Mouse (Mus musculus) stomach, embryonic 14.5 days (tissue): Measurements from ENCODE around the gene Ttpal. TPM values are rescaled to one million over a fixed set of nuclear protein-coding genes. Genes with fewer than 3 reads are reported as not detected.

ENCODE experiments used
- ATAC-seq: fragments of 200-750 bp; cut with Nextera tagmentation; 2 replicates; pipeline ENCODE4 v1.8.0; 2017; ENCODE audit warnings: low read depth, moderate TSS enrichment; ENCODE audit not compliant: insufficient number of reproducible peaks, insufficient read depth, low FRiP score
- H3K27ac ChIP-seq: fragments of 300-500 bp; sonication (generic); 2 replicates; pipeline ENCODE4 v1.5.1; 2014; ENCODE audit warnings: mild to moderate bottlenecking, low read length, moderate library complexity, mixed read lengths
- H3K27me3 ChIP-seq: fragments of 300-500 bp; sonication (generic); 2 replicates; pipeline ENCODE4 v1.6.1; 2014; ENCODE audit warnings: low read length, control low read depth, mixed read lengths; ENCODE audit not compliant: control insufficient read depth, insufficient read depth
- H3K36me3 ChIP-seq: fragments of 300-500 bp; sonication (generic); 2 replicates; pipeline ENCODE4 v1.6.1; 2014; ENCODE audit warnings: mild to moderate bottlenecking, control low read depth, low read length, moderate library complexity, mixed read lengths; ENCODE audit not compliant: control insufficient read depth, insufficient read depth
- H3K4me1 ChIP-seq: fragments of 300-500 bp; sonication (generic); 2 replicates; pipeline ENCODE4 v1.6.1; 2014; ENCODE audit warnings: low read length, control low read depth, mixed read lengths; ENCODE audit not compliant: control insufficient read depth, insufficient read depth
- H3K4me2 ChIP-seq: fragments of 300-500 bp; sonication (generic); replicated peaks from 2 replicates; pipeline ENCODE4 v1.6.1; 2014; ENCODE audit warnings: low read depth, low read length, control low read depth
- H3K4me3 ChIP-seq: fragments of 300-500 bp; sonication (generic); 2 replicates; pipeline ENCODE4 v1.5.1; 2014; ENCODE audit warnings: low read depth, low read length, control low read depth
- H3K9ac ChIP-seq: fragments of 300-500 bp; sonication (generic); replicated peaks from 2 replicates; pipeline ENCODE4 v1.6.1; 2014; ENCODE audit warnings: low read depth, mild to moderate bottlenecking, control low read depth, low read length, moderate library complexity, mixed read lengths
- H3K9me3 ChIP-seq: fragments of 300-500 bp; sonication (generic); 2 replicates; pipeline ENCODE4 v1.6.1; 2016; ENCODE audit warnings: low read depth, low read length, control low read depth; ENCODE audit not compliant: control insufficient read depth
- WGBS: fragments of 180-500 bp; shearing (Covaris S2); extraction: QIAGEN DNeasy Blood & Tissue Kit; methylation state at CpG from one replicate; pipeline ENCODE4 v1.1.7; 2014; 5-methylcytosine and 5-hydroxymethylcytosine counted together
- polyA plus RNA-seq: library from polyadenylated mRNA; unstranded; fragments of >200 nt; fragmentation: Nextera tagmentation; extraction: Ambion mirVana; gene quantifications from 2 replicates; pipeline ENCODE4 v1.2.1, GENCODE M21; 2014

Gene Ttpal
- 37.3 and 39.6 TPM in 2 replicates for polyA plus RNA-seq

DNA sequence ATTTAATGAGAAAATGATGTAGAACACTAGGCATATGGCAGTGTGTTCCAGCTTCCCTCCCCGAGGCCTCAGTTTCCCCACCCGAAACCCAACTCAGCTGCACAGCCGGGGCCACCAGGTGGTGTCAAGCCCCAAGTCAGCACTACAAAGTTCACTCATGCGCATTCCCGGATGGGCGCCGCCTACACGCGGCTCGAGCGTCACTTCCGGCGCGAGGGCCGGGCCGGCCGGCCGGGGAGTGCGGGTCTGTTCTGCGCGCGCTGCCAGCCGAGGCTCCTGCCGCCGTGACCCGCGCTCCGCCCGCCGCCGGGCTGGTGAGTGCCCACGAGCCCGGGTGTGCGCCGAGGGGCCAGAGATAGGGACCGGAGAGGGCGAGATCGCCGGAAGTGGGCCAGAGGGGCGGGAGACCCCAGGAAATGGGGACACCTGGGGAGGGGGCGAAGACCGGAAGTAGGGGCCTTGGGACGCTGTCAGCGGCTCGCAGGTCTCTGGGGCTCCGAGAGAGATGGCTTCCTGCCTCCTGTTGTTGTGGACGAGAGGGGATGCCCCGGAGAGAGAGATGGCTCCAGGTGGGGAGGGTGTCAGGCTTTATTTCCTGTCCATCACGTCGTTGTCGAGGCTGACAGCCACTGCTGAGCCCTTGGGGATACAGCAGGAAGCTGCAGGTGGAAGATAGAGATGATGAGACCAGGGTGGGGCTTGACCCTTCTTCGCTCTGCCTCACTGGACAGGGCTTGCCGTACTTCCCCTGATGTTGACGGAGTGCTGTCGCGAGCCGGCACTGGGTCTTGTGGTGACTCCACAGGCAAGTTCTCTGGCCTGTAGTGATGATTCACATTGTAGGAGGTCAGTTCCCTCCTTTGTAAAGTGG is at the start of gene Ttpal:
TSS of gene Ttpal (plus strand) at position 214 of the 871 bp plus-strand sequence.
- H3K4me2 ChIP-seq: peak within 1 kb of the TSS; percentile 93
- H3K36me3 ChIP-seq: no peaks in the 10 kb centered on the region; the same call in 1 of the 2 replicates
- H3K27me3 ChIP-seq: no peaks in the 10 kb centered on the region
- peak; percentile 93 for ATAC-seq
- 1% methylated on average over 44 of the region's 57 CpGs for WGBS
- peak within 1 kb of the TSS; percentile 86 for H3K27ac ChIP-seq
- H3K4me1 ChIP-seq: peaks cover 9% of the 10 kb centered on the region
- H3K4me3 ChIP-seq: peak within 1 kb of the TSS; percentile 91
- H3K9ac ChIP-seq: peak within 1 kb of the TSS; percentile 82
- no peaks in the 10 kb centered on the region for H3K9me3 ChIP-seq

DNA sequence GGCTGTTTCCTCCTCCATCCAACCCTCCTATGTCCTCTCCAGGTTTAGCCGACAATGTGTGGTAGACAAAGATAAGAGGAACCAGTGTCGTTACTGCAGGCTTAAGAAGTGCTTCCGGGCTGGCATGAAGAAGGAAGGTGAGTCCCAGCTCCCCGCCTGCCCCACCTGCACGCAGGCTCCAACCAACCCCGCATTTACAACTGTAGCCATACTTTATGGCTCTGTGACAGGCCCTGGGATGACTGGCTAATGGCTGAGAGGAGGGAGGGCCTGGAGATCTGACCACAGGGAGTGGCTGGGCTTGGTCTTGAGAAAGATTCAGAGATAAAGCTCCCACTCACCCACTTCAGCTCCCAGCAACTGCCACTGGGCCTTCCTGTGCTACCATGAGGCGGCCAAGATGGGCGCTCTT is 49.6 kb upstream of the Ttpal start:
- H3K36me3 ChIP-seq: no peaks in the 10 kb centered on the region
- H3K27ac ChIP-seq: no peak overlapping the region
- no peaks in the 10 kb centered on the region for H3K4me1 ChIP-seq
- no peak overlapping the region for H3K4me3 ChIP-seq
- H3K27me3 ChIP-seq: no peaks in the 10 kb centered on the region
- H3K9ac ChIP-seq: no peak overlapping the region
- H3K4me2 ChIP-seq: no peak overlapping the region
- WGBS: 52% methylated on average over 8 of the region's 8 CpGs
- no peaks in the 10 kb centered on the region for H3K9me3 ChIP-seq
- ATAC-seq: peak; percentile 53; the same call in 1 of the 2 replicates

DNA sequence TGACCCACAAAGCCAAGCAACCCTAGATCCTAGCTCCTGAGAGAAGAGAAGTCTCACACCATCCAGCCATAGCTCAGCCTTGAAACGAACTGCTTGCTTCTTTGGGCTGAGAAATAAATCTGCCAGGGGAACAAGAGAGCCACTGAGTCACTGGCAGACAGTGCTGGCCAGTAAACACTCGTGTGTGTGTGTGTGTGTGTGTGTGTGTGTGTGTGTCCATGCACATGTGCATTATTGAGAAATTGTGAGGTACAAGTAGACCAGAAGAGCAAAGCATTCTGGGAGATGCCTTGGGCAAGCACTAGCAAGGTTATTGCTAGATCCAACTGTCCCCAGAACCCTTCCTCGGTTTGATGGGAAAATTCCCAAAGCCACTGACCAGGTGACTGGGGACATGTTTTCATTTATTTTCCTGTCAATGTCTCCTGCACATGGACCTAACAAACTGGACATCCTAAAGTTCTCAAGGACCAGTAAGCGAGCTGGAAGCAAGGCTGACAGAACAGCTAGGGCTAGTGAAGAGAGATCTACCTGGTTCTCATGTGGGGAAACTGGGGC is 47.6 kb upstream of the Ttpal start:
- no peak for ATAC-seq
- whole genome bisulfite sequencing: 72% methylated on average over 4 of the region's 4 CpGs

DNA sequence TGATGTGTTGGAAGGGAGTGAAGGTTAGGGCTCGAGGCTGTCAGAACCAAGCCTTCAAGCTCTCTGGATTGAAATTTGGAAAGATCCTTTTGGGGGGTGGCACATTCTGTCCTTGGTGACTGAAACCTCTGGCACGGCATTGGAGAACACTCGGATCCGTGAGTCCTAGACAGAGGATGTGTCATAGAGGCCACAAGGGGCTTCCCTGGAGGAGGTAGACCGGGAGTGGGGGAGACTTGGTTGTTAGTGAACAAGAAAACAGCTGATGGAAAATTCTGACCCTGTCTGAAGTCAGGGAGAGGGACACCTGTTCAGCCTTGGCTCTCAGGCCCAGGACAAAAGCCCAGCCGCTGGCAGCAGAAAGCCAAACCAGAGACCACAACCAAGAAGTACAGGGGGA is 47.1 kb upstream of the Ttpal start:
- H3K27ac ChIP-seq: no peak overlapping the region

More for the DNA sequence above, 47.6 kb upstream of the Ttpal start:
- no peak overlapping the region for H3K27ac ChIP-seq
- no peak overlapping the region for H3K4me3 ChIP-seq
- H3K36me3 ChIP-seq: no peaks in the 10 kb centered on the region
- no peaks in the 10 kb centered on the region for H3K27me3 ChIP-seq
- H3K4me1 ChIP-seq: no peaks in the 10 kb centered on the region
- H3K4me2 ChIP-seq: no peak overlapping the region
- no peak overlapping the region for H3K9ac ChIP-seq
- H3K9me3 ChIP-seq: no peaks in the 10 kb centered on the region

DNA sequence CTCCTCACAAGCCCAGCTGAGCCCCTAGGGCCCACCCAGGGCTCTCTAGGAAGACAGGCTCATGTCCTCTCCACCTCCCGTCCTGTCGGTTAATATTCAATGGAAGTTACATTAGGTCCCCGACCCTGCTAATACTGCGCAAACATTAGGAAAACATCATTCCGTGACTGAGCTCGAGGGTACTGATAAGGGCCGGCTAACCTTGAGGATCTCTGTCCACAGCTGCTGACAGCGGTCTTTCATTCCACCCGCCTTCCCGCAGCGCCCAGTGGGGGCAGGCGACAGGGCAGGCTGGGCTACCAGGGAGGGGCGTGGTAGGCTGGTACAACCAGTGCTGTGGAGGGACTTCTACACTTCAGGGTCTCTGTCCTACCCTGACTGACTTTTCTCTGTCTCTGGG is 46.7 kb upstream of the Ttpal start:
- Histone ChIP-seq H3K27ac (no peak overlapping the region), H3K4me2 (no peak overlapping the region), H3K4me1 (no peaks in the 10 kb centered on the region), H3K9me3 (no peaks in the 10 kb centered on the region), H3K36me3 (no peaks in the 10 kb centered on the region), H3K4me3 (no peak overlapping the region), H3K9ac (no peak overlapping the region), H3K27me3 (no peaks in the 10 kb centered on the region)
- WGBS: 50% methylated on average over 13 of the region's 13 CpGs
- peak; percentile 48; the same call in 1 of the 2 replicates for ATAC-seq

More for the DNA sequence above, 47.1 kb upstream of the Ttpal start:
- Histone ChIP-seq H3K9ac (no peak overlapping the region), H3K4me1 (no peaks in the 10 kb centered on the region), H3K4me2 (no peak overlapping the region), H3K36me3 (no peaks in the 10 kb centered on the region), H3K9me3 (no peaks in the 10 kb centered on the region), H3K4me3 (no peak overlapping the region), H3K27me3 (no peaks in the 10 kb centered on the region)
- no peak for ATAC-seq
- WGBS: 72% methylated on average over 6 of the region's 6 CpGs

DNA sequence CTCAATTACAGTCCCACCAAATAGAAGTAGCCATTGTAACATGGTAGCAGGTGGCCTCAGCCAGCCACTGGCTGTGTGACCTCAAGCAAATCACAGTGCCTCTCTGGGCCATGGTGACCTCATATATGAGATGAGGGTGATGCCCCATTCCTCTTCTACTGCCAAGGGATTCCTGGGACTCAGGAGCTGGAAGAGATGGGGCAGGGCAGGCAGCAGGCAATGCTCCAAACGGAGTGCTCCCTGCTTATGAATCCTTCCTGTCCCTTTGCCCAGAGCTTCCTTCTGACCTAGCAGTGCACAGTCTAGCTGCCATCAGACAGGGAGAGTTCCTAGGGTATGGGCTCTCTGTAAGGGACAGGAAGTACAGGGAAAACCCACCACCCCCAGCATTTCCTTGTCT is 43.6 kb upstream of the Ttpal start:
- Histone ChIP-seq H3K4me2 (no peak overlapping the region), H3K9ac (no peak overlapping the region), H3K27ac (no peak overlapping the region), H3K36me3 (no peaks in the 10 kb centered on the region), H3K4me1 (no peaks in the 10 kb centered on the region), H3K4me3 (no peak overlapping the region), H3K27me3 (no peaks in the 10 kb centered on the region), H3K9me3 (no peaks in the 10 kb centered on the region)
- 83% methylated on average over 1 of the region's 1 CpGs for WGBS
- no peak for ATAC-seq

DNA sequence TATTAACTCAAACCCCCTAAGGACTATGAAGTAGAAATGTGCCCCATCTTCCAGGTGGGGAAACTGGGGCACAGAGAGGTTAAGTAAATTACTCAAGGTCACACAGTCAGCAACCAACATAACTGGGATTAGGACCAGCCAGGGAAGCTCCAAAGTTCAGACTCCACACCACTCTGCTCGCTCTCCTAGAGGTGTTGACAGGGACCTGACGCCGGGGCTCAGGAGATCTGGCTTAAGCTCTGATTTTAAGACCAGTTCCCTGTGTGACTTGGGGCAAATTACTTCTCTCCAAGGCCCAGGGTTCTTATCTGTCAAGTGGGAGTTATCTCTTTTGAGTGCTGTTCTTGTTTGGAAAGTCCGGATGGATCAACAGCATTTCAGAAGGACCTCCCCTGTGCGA is 42.9 kb upstream of the Ttpal start:
- Histone ChIP-seq H3K4me3 (no peak overlapping the region), H3K36me3 (no peaks in the 10 kb centered on the region), H3K27me3 (no peaks in the 10 kb centered on the region), H3K27ac (no peak overlapping the region), H3K4me2 (no peak overlapping the region), H3K9me3 (no peaks in the 10 kb centered on the region), H3K4me1 (no peaks in the 10 kb centered on the region), H3K9ac (no peak overlapping the region)
- WGBS: 68% methylated on average over 5 of the region's 5 CpGs
- no peak for ATAC-seq

DNA sequence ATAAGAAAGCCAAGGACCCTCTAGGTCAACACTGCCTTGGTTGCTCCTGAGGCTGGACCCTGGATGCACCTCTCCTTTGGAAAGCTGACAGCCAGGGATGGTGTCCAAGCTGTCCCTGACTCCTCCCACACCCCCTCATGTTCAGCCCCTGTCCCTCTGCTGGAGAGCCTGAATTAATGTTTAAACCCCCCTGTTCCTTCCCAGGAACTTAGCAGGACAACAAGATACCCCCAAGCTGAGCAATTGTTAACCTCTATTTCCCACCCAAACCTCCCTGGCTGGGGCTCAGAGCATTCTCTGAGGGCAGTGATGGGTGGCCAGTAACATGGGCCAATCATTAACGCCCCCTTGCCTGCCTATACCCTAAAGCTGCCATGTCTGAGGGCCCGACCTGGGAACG is 41.9 kb upstream of the Ttpal start:
- Histone ChIP-seq H3K36me3 (no peaks in the 10 kb centered on the region), H3K27ac (no peak overlapping the region), H3K4me2 (no peak overlapping the region), H3K27me3 (no peaks in the 10 kb centered on the region), H3K4me1 (no peaks in the 10 kb centered on the region), H3K9ac (no peak overlapping the region), H3K4me3 (no peak overlapping the region), H3K9me3 (no peaks in the 10 kb centered on the region)
- 82% methylated on average over 3 of the region's 3 CpGs for WGBS
- no peak for ATAC-seq
